Mouse (Mus musculus): ENCODE data around the gene Rabgap1l.
A peak's percentile ranks its signal among the peaks of the same experiment; 100 is the strongest.

The Rabgap1l gene

DNA sequence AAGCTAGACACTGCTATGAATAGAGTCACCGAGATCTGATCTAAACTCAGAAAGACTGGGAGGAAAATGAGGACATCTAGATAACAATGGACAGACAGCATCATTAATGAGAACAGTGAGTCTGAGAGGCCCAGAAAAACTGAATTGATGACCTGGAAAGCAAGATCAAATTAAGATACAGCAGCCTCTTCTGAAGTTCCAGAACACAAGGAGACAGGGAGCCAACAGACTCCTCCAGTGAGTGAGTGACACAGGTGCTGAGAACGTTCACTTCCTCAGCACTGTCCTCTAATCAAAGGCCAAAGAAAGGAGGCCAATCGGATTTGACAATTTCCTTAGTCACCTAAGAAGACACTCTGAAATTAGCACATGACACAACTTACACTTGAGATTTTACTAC lies 307.3 kb downstream of the Rabgap1l start:
- no peak for DNase-seq (ENCODE audit: low spot score)

DNA sequence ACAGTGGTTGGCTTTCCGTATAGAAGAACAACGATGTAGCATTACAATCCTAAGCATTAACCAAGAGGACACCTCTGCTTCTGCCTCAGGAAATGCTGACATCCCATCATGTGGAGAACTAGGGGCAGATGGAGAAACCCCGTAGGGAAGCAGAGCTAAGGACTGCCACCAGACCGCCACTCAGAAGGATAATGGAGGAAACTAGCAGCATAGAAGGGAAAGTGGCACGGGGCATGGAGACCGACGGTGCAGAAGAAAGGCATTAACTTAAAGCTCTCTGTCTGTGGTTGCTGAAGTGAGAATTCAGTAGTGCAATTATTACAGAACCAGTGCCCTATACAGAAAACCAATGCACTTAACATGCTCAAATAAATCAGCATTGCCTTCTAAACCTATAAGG lies 308.0 kb downstream of the Rabgap1l start:
- no peak for DNase-seq (ENCODE audit: low spot score)

DNA sequence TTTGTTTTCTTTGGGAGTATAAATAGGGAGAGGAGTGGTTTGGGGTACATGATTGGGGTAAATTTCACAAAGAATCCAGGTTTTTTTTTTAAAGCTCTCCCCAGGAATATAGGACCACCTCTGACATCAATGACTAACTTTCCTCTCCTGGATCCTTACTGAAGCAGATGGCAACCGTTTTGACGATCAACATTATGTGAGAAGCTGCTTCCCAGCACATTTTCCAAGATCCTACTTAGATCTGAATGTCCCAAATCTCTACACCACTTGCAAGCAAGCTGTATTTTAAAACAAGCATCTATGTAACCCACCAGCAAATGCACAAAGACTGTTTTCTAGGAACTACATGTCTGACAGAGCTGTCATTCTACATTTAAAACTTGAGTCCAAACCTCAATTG lies 311.4 kb downstream of the Rabgap1l start:
- DNase-seq (ENCODE audit: low spot score): no peak

DNA sequence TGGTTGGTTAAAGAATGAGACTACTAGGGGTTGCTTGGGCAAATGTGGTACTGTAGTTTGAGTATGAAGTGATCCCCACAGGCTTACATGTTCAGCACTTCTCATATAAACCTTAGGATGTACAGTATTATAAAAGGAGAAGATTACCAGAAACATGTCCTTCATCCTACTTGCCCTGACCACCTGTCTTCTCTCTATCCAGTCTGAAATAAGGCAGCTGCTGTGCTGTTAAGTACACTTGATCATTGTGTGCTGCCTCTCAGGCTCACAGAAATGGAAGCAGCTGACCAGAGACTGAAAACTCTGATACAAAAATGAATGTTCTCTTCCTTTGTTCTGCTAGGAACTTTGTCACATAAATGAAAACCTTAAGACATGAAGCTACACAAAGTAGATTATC lies 325.6 kb downstream of the Rabgap1l start:
- no peak for DNase-seq (ENCODE audit: low spot score)

DNA sequence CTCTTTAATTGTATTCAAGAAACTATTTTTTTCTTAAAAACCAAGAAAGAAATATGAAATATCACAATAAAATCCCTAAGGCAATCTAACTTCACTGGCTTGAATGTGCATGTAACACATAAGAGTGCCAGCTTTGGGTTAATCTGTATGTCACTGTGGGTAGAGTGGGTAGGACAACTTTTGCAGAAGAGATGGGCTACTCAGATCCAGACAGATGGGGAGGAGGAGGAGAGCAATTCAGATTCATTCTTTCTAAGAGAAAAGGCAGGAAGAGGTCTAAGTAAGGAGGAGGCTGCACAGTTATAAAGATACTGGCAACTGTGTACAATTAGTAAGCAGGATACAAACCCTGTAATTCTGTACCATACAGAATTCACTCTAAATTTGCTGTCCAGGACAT lies 327.8 kb downstream of the Rabgap1l start:
- DNase-seq (ENCODE audit: low spot score): no peak

DNA sequence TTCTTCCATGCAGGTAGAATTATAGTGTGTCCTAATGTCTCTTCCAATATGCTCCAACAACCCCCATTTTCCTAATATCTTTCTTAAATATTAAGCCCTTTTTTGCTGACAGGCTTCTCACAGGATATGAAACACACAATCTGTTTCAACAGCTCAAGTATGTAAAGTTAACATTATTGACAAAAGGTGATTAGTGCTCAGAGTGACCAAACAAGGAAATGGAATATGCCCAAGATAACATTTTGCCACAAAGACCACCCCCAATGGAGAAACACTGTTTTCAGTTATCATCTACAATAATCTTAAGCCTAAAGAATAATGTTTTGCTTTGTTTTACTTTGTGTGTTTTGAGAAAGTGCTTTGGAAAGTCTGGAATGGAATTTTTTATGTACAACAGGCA lies 328.9 kb downstream of the Rabgap1l start:
- no peak for DNase-seq (ENCODE audit: low spot score)

DNA sequence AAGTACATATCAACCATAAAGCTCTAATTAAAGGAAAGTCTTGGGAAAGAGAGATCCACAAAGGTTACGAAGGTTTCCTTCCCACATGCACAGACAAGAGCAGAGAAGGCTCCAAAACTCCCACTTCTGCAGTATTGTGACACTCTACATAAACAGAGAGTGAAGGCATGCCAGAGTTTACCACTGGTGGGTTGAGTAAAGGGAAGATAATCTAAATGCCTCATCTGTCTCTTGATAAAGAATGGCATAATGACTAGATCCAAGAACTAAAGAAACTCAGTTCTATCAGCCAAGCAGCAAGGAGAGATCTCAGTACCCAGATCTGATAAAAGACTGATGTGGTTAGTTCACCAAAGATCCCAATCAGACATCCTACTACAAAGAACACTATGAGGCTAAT lies 332.7 kb downstream of the Rabgap1l start:
- no peak for DNase-seq (ENCODE audit: low spot score)

DNA sequence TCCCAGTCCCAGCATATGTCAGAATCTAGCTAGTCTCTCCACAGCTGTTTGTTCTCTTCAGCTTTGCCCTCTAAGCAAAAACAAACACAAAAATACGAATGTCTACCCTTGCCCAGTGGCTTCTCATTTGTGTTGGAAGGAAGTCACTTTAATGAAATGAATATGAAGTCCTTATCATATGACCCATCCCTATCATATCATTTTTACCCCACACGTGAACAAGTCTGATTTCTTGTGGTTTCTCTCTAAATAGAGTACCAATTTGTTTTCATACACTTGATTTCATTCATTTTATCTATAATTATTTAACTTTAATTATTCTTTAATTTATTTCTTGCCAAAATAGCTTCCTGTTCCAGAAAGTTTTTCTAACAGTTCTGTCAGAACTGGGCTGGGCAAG lies 341.3 kb downstream of the Rabgap1l start:
- no peak for DNase-seq (ENCODE audit: low spot score)

DNA sequence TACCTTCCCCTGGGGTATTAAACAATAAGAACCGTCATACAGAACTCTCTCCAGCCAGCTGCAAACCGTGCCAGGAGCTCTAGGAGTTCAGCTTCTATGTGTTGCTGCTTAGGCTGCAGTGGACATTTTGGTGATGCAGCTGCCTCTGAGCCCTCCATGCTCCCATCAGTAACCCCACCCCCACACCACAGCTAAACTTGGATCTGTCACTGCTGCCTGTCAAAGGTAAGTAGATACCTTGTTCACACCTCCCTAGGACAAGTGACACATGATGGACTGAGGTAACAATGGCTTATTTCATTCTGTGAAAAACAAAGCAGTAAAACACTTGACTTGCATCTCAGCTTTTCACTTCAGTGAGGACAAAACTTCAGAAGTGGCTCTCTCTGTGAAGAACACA lies 344.3 kb downstream of the Rabgap1l start:
- no peak for DNase-seq (ENCODE audit: low spot score)

DNA sequence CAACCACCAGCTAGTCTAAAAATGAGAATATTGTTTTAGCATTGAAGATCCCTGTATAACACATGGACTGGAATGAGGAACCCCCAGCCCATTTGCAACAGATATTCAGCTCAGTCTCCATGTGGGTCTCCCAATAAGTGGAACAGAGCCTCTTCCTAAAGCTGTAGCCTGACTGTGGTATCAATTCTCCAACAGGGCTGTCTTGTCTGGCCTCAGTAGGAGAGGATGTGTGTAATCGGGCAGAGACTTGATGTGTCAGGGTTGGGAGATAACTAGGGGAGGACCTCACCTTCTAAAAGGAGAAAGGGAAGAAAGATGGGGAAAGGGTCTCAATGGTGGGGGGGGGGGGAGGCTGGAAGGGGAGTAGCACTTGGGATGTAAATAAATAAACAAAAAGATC lies 346.2 kb downstream of the Rabgap1l start:
- no peak for DNase-seq (ENCODE audit: low spot score)

DNA sequence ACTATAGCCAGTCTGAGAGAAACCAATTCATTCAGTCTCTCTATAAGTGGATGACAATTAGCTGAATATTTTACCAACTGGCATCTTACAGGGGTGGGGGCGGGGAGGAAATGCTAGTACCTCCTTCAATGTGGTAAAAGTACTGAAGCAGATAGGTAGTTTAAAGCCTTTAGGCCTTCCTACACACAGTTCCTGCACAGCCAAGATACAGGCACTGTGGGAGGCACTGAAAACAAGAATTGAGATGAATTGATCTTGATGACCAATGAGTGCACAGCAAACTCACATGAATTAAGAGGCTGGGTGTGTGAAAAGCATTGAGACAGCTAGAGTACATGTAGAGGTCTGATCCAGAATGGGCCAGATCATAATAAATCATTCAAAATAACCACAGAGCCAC lies 349.5 kb downstream of the Rabgap1l start:
- DNase-seq (ENCODE audit: low spot score): no peak

DNA sequence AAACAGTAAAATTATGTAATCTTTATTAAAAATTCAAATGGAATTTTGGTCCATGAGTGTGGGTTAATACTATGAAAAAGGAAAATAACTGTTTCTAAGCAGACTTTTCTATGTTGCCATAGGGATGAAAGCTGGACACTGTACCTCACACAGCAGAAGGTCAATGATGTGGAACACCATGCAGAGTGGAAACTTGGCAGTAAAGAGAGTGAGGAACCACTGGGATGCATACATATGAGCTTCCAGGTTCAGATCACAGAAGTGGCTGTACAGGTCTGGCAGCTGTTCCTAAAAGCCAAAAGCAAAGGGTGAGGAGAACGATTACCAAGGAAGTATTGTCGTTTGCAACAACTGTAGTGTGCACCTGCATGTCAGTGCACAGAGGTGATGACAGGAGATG lies 351.3 kb downstream of the Rabgap1l start:
- no peak for DNase-seq (ENCODE audit: low spot score)

DNA sequence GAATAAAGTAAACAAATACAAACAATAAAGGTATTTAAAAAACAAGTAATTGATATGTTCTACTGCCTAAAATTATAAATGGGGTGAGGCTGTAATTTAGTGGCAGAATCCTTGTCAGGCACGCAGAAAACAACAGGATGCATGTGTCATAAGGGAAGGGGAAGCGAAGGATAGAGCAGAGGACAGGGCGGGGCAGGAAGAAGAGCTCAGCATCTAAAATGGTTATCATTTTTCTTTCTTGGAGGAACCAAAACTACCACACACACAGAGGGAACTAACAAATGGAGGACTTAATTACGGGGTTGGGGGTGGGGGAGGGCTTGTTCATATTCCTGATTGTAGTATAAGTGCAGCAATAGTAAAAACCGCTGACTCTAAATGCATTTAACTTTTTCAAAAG lies 351.9 kb downstream of the Rabgap1l start:
- no peak for DNase-seq (ENCODE audit: low spot score)

DNA sequence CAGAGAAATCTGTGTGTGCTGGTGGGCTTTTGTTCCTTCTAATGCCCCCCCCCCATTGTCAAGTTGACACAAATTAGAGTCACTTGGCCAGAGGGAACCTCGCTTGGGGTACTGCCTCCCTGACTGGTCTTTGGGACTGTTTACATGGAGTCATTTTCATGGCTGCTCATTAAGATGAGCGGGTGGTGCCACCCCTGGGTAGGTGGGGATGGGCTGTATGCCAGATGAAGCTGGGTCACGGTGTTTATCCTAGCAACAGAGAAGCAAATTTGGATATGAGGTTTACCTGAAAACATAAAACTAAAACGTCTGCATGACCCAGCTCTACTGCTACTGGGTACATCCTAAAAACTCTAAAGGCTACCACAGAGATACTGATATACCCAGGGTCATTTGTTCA lies 354.2 kb downstream of the Rabgap1l start:
- no peak for DNase-seq (ENCODE audit: low spot score)

DNA sequence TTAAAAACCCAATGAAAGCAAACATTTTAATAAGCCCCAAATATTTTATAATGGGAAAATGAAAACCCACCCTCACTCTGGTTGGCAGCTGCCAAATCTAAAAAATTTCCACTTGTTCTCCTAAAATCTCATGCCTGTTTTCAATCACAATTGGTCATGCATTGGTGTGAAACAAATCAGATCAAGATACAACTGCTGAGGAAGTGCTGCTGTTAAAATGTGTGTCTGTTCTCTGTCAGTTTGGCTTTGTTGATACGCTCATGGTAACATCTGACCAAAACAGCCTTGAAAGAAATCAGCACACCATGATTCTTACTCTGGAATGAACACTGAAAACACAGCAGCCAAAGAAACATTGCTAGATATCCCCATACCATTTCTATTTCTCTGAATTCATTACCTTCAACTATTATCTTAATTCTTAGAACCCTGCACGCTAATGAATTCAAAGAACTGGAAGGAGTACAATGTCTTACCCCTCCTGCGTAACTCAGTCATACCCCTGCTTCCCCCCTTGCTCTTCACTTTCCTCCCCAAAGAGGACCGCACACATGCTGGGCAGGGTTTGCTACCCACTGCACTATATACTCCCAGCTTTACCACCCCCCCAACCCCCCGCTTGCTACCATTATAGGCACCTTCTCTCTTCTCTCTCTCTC lies 375.7 kb downstream of the Rabgap1l start:
- peak; percentile 31 for DNase-seq (ENCODE audit: low spot score)

DNA sequence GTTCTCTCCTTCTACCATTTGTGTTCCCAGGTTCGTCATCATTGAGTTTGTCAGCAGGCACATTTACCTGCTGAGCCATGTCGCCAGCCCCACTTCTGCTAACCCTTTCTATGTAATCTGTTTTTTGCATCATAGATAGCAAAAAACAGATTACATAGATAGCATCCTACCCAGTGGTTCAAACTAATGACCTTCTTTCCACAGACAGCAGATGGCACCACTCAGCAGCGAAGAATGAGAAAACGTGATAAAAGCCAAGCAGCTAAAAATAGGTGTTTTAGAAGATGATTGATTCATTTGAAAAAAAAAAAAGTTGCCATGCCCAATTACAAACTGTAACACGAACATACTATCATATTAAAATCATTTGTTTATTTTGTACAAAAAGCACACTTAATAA lies 382.2 kb downstream of the Rabgap1l start:
- DNase-seq (ENCODE audit: low spot score): peak; percentile 49

DNA sequence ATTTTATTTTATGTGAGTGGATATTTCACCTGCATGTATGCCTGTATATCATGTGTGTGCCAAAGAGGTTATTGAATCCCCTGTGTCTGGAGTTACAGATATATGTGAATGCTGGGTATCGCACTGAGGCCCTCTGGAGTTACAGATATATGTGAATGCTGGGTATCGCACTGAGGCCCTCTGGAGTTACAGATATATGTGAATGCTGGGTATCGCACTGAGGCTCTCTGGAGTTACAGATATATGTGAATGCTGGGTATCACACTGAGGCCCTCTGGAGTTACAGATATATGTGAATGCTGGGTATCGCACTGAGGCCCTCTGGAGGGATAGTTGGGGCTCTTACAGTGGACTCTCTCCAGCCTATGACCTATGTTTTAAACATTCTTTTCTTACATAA lies 383.3 kb downstream of the Rabgap1l start:
- DNase-seq (ENCODE audit: low spot score): peak; percentile 73

DNA sequence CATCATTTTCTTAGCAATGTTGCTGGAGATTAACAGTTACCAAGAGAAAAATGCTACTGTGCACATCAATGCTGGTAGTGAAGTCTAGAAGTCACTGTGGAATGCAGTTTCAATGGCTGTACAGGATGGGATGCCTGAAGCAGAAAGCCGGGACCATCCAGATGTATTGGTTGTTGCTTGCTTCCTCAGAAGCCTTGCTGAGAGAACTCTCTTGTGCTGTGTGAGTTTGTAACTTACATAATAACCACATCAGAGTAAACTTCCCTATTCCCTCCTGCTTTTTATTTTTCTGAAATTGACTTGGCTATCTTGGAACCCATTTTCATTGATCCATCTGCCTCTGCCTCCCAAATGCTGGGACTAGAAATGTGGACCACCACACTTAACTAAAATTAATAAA lies 383.9 kb downstream of the Rabgap1l start:
- no peak for DNase-seq (ENCODE audit: low spot score)

DNA sequence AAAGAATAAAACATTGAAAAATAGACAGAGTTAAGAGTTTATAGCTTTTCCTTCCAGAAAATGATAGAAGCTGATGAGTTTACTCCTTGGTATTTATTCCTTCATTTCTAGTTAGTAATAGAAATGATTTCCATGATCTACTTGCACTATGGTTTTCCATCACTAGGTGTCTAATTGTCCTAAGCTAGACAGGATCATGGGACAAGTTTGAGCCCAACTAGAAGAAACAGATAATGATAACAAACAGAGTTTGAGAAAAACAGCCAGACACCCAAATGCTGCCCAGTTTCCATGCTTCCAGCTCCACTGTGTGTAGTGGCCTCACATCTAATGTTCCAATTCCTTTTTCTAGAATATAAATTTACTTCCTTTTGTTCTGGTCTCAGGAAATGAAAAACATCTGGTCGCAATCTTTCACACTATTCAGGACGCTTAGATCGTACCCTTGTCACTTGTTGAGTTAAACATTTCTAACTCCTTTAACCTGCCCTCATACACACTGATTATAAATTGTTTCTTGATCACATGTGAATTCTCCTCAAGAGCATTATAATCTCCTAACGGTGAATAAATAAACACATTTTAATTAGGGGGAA lies 384.6 kb downstream of the Rabgap1l start:
- DNase-seq (ENCODE audit: low spot score): no peak

DNA sequence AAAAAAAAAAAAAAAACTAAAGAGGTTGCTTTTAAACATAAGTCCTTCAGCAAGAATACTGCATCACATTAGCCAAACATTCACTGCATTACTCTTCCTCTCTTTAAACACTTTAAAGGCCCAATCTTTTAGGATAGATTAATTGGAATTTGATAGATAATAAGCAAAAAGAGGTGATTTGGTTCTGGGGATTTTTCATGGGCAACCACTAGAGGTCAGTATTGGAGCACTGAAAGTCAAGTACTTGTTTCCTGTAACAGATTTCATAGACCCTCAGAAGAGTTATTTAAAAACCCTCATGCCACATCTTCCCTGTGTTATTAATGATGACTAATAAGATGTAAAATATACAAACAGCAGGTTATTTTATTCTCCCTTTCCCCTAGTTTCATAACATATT lies 393.6 kb downstream of the Rabgap1l start:
- peak; percentile 67 for DNase-seq (ENCODE audit: low spot score)

DNA sequence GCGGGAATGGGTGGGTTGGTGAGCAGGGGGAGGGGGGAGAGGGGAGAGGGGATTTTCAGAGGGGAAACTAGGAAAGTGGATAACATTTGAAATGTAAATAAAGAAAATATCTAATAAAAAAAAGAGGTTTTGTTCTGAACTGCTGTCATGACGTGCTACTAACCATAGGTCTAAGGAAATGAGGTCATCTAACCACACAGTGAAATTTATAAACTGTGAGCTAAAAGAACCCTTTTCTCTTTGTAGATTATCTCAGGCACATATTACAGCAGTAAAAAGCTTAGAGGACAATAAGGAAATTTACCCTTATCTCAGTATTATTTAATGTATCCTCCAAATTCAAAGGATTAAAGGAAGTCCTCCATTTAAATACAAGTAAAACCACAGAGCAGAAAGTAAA lies 396.0 kb downstream of the Rabgap1l start:
- no peak for DNase-seq (ENCODE audit: low spot score)

DNA sequence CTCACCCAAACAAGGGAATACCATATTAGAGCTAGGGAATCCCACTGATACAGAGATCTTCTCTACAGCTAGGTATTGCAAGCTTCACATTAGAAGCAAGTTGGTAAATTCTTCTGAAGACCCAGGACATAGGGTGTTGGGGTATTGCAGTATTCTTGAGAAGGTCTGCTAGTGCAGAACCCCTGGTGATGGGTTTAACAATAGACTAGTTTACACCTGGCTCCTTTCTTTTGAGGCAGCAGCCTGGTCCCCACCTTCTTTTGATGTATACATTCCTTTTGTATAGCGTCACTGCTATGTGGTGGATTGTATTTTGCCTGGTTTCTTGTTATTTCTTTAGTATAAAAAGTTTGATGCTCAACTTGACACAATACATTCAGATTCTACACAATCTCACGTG lies 405.6 kb downstream of the Rabgap1l start:
- no peak for DNase-seq (ENCODE audit: low spot score)

DNA sequence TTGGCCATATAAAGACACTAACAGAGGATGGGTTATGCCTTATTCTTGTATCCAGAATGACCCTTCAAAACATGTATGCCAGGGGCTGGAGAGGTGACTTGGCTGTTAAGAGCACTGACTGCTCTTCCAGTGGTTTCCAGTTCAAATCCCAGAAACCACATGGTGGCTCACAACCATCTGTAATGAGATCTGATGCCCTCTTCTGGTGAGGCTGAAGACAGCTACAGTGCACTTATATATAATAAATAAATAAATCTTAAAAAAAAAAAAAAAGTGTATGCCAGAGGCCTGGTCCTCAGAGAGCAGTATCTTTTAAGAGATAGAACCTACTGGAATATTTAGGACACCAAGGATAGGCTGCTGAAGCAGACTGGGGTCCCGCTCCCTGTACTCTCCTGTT lies 414.6 kb downstream of the Rabgap1l start:
- no peak for DNase-seq (ENCODE audit: low spot score)

Measured in c-Kit-positive CD71-positive TER-119-positive erythroid progenitor cells, embryonic 14.5 days (primary cell).